Mouse (Mus musculus) forebrain, embryonic 16.5 days (tissue): Measurements from ENCODE around the gene Avl9. TPM values are rescaled to one million over a fixed set of nuclear protein-coding genes. Genes with fewer than 3 reads are reported as not detected.

ENCODE experiments used
- ATAC-seq: fragments of 200-750 bp; cut with Nextera tagmentation; 2 replicates; pipeline ENCODE4 v1.8.0; 2017; ENCODE audit warnings: mild to moderate bottlenecking, moderate library complexity
- H3K27ac ChIP-seq: fragments of 300-500 bp; sonication (generic); 2 replicates; pipeline ENCODE4 v1.5.1; 2014; ENCODE audit warnings: low read length, control low read depth
- H3K27me3 ChIP-seq: fragments of 300-500 bp; sonication (generic); replicated peaks from 2 replicates; pipeline ENCODE4 v1.6.1; 2014; ENCODE audit warnings: low read length; ENCODE audit not compliant: control insufficient read depth, insufficient read depth
- H3K36me3 ChIP-seq: fragments of 300-500 bp; sonication (generic); 2 replicates; pipeline ENCODE4 v1.6.1; 2014; ENCODE audit not compliant: control insufficient read depth, insufficient read depth
- H3K4me1 ChIP-seq: fragments of 300-500 bp; sonication (generic); replicated peaks from 2 replicates; pipeline ENCODE4 v1.6.1; 2014; ENCODE audit warnings: low read length; ENCODE audit not compliant: control insufficient read depth, insufficient read depth
- H3K4me2 ChIP-seq: fragments of 300-500 bp; sonication (generic); 2 replicates; pipeline ENCODE4 v1.6.1; 2014; ENCODE audit warnings: mild to moderate bottlenecking, low read length, control low read depth
- H3K4me3 ChIP-seq: fragments of 300-500 bp; sonication (generic); replicated peaks from 2 replicates; pipeline ENCODE4 v1.5.1; 2014; ENCODE audit warnings: mild to moderate bottlenecking, low read length, control low read depth
- H3K9ac ChIP-seq: fragments of 300-500 bp; sonication (generic); replicated peaks from 2 replicates; pipeline ENCODE4 v1.6.1; 2014; ENCODE audit warnings: low read depth, low read length, control low read depth
- H3K9me3 ChIP-seq: fragments of 300-500 bp; sonication (generic); 2 replicates; pipeline ENCODE4 v1.6.1; 2016; ENCODE audit warnings: low read length; ENCODE audit not compliant: control insufficient read depth
- WGBS: fragments of 180-500 bp; shearing (Covaris S2); extraction: QIAGEN DNeasy Blood & Tissue Kit; methylation state at CpG from one replicate; pipeline ENCODE4 v1.1.7; 2014; 5-methylcytosine and 5-hydroxymethylcytosine counted together
- polyA plus RNA-seq: library from polyadenylated mRNA; unstranded; fragments of >200 nt; fragmentation: Nextera tagmentation; extraction: Ambion mirVana; gene quantifications from 2 replicates; pipeline ENCODE4 v1.2.1, GENCODE M21; 2015

The Avl9 gene
- polyA plus RNA-seq, 1 experiment from 2014 or later, result 40.3 TPM

GRCm38 (mm10) chr6:56783561-56784272 is 69.0 kb downstream of the Avl9 start:
- no peak overlapping the region for H3K9ac ChIP-seq
- no peak overlapping the region for H3K4me2 ChIP-seq
- H3K9me3 ChIP-seq, result no peaks in the 10 kb centered on the region
- no peaks in the 10 kb centered on the region for H3K27me3 ChIP-seq
- H3K4me3 ChIP-seq, result no peak overlapping the region
- whole genome bisulfite sequencing, result 84% methylated on average over 4 of the region's 4 CpGs
- ATAC-seq, result no peak
- H3K4me1 ChIP-seq, result no peaks in the 10 kb centered on the region; the same call in 1 of the 2 replicates
- peaks cover 16% of the 10 kb centered on the region for H3K36me3 ChIP-seq
- no peak overlapping the region for H3K27ac ChIP-seq

GRCm38 (mm10) chr6:56785068-56785467 is 70.4 kb downstream of the Avl9 start:
- Histone ChIP-seq H3K9me3 (no peaks in the 10 kb centered on the region), H3K4me1 (no peaks in the 10 kb centered on the region; the same call in 1 of the 2 replicates), H3K27me3 (no peaks in the 10 kb centered on the region), H3K9ac (no peak overlapping the region), H3K36me3 (peaks cover 5% of the 10 kb centered on the region), H3K4me2 (no peak overlapping the region), H3K27ac (no peak overlapping the region), H3K4me3 (no peak overlapping the region)
- no peak for ATAC-seq
- whole genome bisulfite sequencing, result 87% methylated on average over 5 of the region's 5 CpGs

DNA sequence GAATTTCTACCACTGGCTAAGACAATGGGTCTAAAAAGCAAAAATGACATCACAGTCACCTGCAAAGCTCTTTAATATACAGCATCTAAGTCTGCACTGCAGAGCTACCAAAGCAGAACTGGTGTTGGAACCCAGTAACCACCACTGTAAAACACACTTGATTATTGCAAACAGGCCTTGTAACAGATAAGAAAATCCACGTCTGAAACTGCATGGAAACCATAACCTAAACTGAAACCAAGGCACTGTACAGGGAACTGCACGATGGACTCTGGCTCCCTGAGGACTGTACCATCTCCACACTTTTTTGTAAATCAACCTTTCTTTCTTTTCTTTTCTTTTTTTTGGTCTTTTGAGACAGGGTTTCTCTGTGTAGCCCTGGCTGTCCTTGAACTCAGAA is 73.0 kb downstream of the Avl9 start:
- ATAC-seq, result no peak
- Histone ChIP-seq H3K4me3 (no peak overlapping the region), H3K27ac (no peak overlapping the region), H3K4me2 (no peak overlapping the region), H3K9ac (no peak overlapping the region), H3K4me1 (no peaks in the 10 kb centered on the region; the same call in 1 of the 2 replicates), H3K9me3 (no peaks in the 10 kb centered on the region), H3K36me3 (peaks cover 5% of the 10 kb centered on the region), H3K27me3 (no peaks in the 10 kb centered on the region)
- WGBS, result 96% methylated on average over 2 of the region's 2 CpGs

DNA sequence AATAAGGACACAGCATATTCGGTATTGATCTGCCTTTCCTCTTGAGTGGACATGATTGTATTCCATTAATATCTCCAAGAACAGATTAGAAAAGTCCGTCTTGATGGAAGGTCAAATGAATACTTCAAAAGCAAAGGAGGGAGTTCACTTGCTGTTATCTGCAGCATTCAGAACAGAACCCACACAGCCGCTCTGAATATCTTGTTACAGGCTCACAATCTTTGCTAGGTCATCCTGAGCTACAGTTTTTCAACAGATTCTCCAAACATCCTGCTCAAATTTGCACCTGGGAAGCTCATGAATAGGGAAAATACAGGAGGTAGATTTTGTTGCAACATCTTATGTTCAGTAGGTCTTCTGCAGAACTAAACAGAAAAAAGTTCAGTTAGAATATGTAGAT is 74.6 kb downstream of the Avl9 start:
- no peak overlapping the region for H3K4me2 ChIP-seq
- H3K9ac ChIP-seq, result no peak overlapping the region
- no peak overlapping the region for H3K4me3 ChIP-seq
- ATAC-seq, result no peak
- peaks cover 5% of the 10 kb centered on the region for H3K36me3 ChIP-seq
- H3K4me1 ChIP-seq, result peaks cover 8% of the 10 kb centered on the region; the same call in 1 of the 2 replicates
- no peaks in the 10 kb centered on the region for H3K9me3 ChIP-seq
- WGBS, result 91% methylated on average over 3 of the region's 3 CpGs
- H3K27me3 ChIP-seq, result no peaks in the 10 kb centered on the region
- H3K27ac ChIP-seq, result no peak overlapping the region

GRCm38 (mm10) chr6:56794834-56795233 is 80.1 kb downstream of the Avl9 start:
- no peak for ATAC-seq
- Histone ChIP-seq H3K9ac (no peak overlapping the region), H3K36me3 (no peaks in the 10 kb centered on the region), H3K4me3 (no peak overlapping the region), H3K27ac (no peak overlapping the region), H3K4me1 (peaks cover 26% of the 10 kb centered on the region), H3K27me3 (no peaks in the 10 kb centered on the region), H3K4me2 (peak overlapping the region; percentile 94), H3K9me3 (no peaks in the 10 kb centered on the region)
- WGBS, result 83% methylated on average over 5 of the region's 5 CpGs

DNA sequence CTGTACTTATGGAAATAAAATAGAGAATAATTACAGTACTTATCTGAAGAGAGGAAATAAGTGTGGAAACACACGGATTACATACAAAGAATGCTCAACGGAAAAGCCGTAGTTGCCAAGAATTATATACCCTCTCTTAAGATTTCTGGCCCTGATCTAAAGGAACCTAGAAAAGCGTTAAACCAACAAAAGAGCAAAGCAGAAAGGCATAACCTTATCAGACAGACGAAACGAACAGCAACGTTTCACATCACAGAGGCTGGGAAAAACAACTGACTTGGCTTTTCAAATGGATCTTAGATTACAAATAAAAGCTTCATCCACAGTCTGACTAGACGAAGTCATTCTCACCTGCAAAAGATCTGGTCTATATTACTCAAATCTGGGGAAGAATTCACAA is 81.5 kb downstream of the Avl9 start:
- Histone ChIP-seq H3K4me2 (peak overlapping the region; percentile 94), H3K27ac (no peak overlapping the region; the same call in 1 of the 2 replicates), H3K4me3 (peak overlapping the region; percentile 57), H3K4me1 (peaks cover 26% of the 10 kb centered on the region), H3K9ac (peak overlapping the region; percentile 93), H3K9me3 (no peaks in the 10 kb centered on the region), H3K27me3 (no peaks in the 10 kb centered on the region), H3K36me3 (no peaks in the 10 kb centered on the region)
- no peak for ATAC-seq
- 4% methylated on average over 8 of the region's 8 CpGs for WGBS

GRCm38 (mm10) chr6:56796668-56797141 is 82.0 kb downstream of the Avl9 start:
- ATAC-seq, result peak; percentile 7
- WGBS, result under 1% methylated on average over 16 of the region's 16 CpGs
- H3K36me3 ChIP-seq, result no peaks in the 10 kb centered on the region

DNA sequence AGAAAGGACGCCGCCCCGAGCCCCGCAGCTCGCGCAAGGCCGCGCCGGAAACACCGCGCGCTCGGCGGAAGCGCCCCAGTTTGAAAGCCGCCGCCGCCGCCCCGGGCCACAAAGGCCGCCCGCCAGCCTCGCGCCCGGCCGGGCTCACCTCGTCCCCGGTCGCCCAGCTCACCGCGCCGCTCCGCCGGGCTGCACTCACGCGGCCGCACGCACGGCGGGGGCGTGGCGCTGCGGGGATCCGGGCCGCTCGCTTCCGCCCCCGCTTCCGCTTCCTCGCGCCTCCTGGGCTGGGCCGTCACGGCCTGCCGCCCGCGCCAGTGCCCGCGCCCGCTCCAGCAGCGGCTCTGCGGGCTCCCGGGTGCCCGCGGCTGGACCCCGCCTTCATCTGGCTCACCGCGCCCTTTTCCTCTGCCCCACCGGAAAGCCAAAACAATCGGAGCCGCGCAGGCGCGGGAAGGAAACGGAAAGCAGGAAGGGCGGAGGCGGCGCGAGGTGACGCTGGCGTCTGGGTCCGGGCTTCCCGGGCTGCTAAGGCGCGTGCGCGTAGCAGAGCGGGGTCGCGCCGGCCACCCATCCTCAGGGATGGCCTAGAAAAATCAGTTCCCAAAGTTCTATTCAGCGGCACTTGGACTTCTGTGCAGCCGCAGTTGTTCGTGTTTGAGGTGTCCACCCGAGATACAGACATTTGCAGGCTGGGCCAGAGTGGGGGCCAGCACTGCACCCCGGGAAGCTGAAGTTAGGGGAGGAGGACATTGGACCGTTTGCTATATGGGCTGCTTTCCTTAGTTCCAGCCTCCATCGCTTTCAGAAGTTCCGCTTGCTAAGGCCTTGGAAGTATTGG is 82.8 kb downstream of the Avl9 start, which contains the start of gene Kbtbd2:
Gene Kbtbd2 (minus strand): TSS at position 503 of the 841 bp plus-strand sequence.
- H3K36me3 ChIP-seq, result no peaks in the 10 kb centered on the region
- peaks cover 26% of the 10 kb centered on the region for H3K4me1 ChIP-seq
- peak within 1 kb of the TSS; percentile 94 for H3K4me2 ChIP-seq
- under 1% methylated on average over 94 of the region's 98 CpGs for WGBS
- peak; percentile 94 for ATAC-seq
- H3K27me3 ChIP-seq, result no peaks in the 10 kb centered on the region
- H3K4me3 ChIP-seq, result peak within 1 kb of the TSS; percentile 57
- peak within 1 kb of the TSS; percentile 93 for H3K9ac ChIP-seq
- H3K27ac ChIP-seq, result peak within 1 kb of the TSS; percentile 99
- H3K9me3 ChIP-seq, result no peaks in the 10 kb centered on the region

More at GRCm38 (mm10) chr6:56796668-56797141, 82.0 kb downstream of the Avl9 start:
- Histone ChIP-seq H3K27me3 (no peaks in the 10 kb centered on the region), H3K4me1 (peaks cover 26% of the 10 kb centered on the region), H3K4me2 (peak overlapping the region; percentile 94), H3K4me3 (peak overlapping the region; percentile 57), H3K9me3 (no peaks in the 10 kb centered on the region), H3K9ac (peak overlapping the region; percentile 93), H3K27ac (peak overlapping the region; percentile 99)

GRCm38 (mm10) chr6:56798152-56798465 is 83.4 kb downstream of the Avl9 start:
- Histone ChIP-seq H3K9ac (peak overlapping the region; percentile 93), H3K36me3 (no peaks in the 10 kb centered on the region), H3K27me3 (no peaks in the 10 kb centered on the region), H3K4me1 (peaks cover 26% of the 10 kb centered on the region), H3K4me3 (peak overlapping the region; percentile 57), H3K9me3 (no peaks in the 10 kb centered on the region), H3K27ac (peak overlapping the region; percentile 99), H3K4me2 (peak overlapping the region; percentile 84)
- no peak for ATAC-seq
- 18% methylated on average over 8 of the region's 8 CpGs for WGBS
